Mouse (Mus musculus): ENCODE results near the gene Phf7.

Gene Phf7

DNA sequence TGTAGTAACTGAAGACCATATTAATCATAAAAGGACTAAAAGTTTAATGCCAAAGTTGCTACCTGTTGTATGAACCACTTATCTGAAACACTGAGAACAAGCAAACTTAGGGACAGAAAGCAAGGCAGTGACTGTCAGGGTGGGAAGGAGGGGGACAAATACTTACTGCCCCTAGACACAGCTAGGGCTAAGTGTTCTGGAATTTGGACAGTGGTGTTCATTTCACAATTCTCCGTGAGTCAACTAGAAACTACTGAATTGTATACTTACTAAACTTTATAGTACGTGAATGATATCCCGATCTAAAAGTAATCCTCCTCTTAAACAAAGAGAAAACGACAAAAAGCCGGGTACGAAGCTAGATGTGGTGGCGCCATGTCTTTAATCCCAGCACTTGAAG lies 51.5 kb downstream of the Phf7 start:
- no peak for DNase-seq (ENCODE audit: low spot score in 2 of 2)

DNA sequence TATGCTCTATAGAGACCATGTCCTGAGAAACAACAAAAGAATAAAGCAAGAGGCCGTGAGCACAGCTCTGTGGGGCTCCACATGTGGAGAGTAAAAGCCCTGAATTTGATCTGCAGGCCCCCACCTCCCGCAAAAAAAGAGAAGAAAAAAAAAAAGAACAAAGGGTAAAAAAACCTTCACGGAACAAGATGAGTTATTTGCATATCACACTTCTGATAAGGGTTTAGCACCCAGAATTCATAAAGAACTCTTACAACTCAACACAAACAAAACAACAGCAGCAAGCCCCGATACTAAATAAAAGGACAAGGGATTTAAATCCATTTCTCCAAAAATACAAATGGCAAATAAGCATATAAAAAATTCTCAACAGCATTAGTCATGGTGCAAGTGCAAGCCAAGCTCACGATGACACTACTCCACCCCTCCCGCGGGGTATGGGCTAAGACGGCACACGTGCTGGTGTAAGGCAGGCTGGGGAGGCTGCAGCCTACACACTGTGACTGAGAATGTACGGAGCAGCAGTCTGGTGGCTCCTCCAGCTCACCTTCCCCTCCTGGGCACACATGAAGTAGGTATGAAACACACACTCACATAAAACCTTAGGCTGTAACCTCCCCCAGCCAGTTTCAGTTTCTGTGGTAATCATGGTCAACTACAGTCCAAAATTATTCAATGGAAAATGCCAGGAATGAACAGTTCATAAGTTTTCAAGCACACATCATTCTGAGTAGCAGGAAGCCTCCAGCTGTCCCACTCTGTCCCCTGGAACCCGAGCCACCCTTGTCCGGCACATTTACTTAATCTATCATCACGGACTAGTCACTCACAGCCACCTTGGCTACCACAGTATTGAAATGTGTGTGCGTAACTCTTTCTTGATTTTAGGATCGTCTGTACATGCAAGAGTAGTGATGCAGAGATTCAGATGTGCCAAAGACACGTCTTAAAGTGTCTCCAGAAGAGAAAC lies 53.3 kb downstream of the Phf7 start:
- DNase-seq (ENCODE audit: low spot score in 2 of 2) = no peak

DNA sequence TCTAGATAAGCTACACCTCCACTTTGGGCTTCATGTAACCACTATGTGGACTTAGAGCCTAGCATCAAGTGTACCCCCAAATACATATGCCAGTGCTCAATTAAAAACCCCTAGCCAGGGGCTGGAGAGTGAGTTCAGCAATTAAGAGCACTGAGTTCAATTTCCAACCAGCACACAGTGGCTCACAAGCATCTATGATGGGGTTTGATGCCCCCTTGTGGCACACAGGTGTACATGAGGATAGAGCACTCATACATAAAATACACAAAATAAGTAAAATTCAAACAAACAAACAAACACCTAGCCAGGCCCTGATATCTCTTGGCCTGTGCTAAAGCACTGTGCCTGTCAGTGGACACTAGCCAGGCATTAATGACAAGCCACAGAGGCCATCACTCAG lies 55.1 kb downstream of the Phf7 start:
- no peak for DNase-seq (ENCODE audit: low spot score in 2 of 2)

DNA sequence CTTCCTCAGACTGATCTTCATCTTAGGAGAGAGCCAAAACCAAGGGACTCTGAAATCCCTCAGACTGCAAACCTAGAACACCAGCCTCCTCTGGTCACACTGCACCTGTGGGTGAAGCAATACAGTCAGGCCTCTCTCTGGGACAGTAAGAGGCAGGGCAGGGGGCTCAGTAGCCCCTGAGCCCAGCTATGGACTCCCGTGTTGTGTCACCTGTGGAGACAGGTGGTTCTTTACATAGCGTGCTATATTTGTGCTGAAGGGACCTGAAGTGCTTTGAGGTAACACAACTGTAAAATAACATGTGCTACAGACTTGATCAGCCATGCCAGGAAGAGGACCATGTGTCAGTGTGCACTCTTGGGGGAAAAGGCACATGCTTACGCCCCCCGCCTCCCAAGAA lies 55.6 kb downstream of the Phf7 start:
- DNase-seq (ENCODE audit: low spot score in 2 of 2) = no peak

DNA sequence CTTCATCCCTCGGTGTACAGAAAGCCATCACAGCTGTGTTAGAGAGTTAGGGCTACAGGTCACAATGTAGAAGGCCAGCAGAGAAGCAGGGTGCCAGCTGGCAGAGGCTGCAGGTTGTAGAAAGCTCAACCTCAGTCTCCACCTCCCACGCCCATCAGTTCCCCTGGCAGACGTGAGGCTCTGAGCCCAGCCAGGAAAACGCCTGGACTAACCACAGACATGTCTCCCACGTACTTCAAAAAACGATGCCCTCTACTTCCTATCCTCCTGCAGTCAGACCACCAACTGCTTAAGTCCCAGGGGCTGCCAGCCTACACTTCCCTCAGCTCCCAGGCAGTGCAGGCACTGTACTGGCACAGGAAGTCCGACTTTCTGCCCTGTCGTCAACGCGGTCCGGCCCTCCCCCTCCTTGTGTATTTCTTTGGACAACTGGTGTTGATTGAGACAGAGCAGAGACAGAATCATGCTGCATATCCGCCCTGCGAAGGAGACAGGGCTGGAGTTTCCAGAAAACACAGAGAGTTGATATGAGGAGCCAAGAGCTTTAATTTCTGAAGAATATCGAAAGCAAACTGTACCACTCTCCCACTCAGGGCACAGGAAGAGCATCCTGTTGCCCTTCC lies 56.1 kb downstream of the Phf7 start:
- DNase-seq (ENCODE audit: low spot score in 2 of 2) = no peak

DNA sequence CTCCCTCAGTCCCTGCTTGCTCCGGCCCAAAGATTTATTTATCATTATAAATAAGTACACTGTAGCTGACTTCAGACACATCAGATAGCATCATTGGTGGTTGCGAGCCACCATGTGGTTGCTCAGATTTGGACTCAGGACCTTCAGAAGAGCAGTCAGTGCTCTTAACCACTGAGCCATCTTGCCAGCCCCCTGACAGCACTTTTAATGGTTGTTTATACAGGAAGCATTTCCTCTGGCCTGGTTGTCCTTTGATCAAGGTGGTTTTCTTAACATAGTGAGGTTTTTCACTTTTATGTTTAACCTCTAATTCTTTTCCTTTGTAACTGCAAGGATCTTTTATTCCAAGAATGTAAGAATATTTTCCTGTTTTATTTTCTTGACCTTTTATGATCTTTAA lies 56.7 kb downstream of the Phf7 start:
- no peak for DNase-seq (ENCODE audit: low spot score in 2 of 2)

DNA sequence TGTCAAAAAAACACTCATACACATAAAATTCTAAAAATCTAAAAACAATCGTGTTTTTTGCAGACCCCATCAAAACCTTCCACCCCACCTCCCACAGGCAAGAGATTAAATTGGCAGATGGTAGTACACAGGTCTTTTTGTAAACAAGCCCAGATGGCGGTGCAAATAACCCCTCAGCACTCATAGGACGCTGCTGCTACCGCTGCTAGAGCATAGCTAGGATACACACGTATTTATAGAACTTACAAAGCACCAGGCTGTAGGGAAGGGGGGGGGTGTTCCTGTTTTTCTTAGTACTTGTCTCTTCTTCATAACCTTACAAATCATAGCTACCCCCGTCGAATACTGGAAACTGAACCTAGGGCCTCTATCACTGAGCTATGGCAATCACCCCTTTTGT lies 57.3 kb downstream of the Phf7 start:
- no peak for DNase-seq (ENCODE audit: low spot score in 2 of 2)

DNA sequence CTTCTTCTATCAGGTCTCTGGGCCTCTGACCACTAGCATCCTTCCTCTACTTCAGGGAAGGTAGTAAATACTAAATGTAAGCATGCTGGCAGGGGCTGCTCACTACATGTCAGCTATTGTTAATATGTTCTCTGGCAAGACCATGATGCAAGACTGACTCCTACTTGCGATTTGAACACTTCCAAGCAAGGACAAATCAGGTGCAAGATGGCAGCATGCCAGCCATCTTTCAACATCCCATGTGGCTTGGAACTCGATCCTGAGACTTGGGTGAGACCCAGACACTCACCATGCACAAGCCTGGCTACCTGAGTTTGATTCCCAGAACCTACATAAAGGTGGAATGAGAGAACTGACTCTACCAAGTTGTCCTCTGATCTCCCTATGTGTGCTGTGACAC lies 59.2 kb downstream of the Phf7 start:
- DNase-seq (ENCODE audit: low spot score in 2 of 2) = no peak

DNA sequence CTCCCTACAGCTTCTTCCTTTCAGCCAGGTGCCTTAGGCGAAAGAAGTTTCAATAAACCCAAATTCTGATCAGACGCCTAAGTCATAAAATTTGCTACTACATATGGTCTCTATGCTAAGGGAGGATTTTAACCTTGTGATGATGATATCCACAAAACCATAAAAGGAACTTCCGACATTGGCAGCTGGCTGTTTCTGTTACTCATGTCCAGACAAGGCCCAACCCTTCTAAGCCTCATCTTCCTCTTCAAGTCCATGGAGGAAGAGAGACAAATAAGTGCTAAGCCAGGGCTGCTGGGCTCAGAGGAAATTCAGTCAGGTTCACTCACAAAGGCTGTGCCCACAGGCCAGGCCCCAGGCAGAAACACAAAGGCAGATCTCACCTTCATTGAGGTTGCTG lies 61.8 kb downstream of the Phf7 start:
- DNase-seq (ENCODE audit: low spot score in 2 of 2) = no peak

DNA sequence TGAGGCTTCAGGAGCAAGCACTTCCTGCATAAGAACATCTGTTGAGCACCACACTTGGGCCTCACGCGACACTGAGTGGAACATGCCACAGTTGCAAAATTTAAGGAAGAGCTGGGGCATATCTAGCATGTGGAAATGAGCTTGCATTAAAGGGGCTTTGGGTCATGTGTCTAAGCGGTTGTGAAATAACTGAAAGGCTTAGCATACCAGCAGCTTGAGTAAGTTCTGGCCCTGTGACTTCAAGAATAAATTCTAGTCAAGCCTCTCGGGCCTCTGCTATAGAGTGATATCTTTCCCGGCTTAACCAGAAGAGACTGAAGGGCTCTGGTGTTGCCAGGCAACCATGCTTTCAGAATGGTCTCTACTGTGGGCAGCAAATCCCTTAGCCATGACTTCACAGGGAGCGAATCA lies 62.3 kb downstream of the Phf7 start:
- no peak for DNase-seq (ENCODE audit: low spot score in 2 of 2)
